Mouse (Mus musculus) ES-Bruce4 (cell line): ENCODE data around the gene Ints14.

Experiments used
- CTCF ChIP-seq: IDR thresholded peaks from one replicate; pipeline ENCODE4 v1.8.1; 2011; ENCODE audit warnings: low read depth, low read length
- EP300 ChIP-seq: IDR thresholded peaks from 2 replicates; pipeline ENCODE4 v1.6.1; 2011; ENCODE audit warnings: low read depth, low read length; ENCODE audit not compliant: insufficient read depth
- POLR2A ChIP-seq: IDR thresholded peaks from one replicate; pipeline ENCODE4 v1.8.1; 2011; ENCODE audit warnings: low read length; ENCODE audit not compliant: insufficient read depth

DNA sequence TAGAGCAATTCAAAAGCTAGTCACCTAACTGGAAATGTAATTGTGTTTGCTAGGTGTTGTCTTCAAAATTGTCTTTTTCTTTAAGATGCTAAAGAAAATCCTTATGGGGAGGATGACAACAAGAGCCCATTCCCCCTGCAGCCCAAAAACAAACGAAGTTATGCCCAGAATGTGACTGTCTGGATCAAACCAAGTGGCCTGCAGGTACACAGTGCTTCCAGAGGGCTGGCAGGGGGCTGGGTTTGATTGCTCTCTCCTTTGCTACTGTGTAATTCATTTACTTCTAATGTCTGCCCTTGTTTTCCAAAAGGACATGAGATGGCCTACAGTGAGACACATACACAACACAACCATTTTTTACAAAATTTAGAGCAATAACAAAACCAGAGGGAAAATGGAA lies 21.2 kb downstream of the Ints14 start:
- TF ChIP-seq EP300 = no peak
- TF ChIP-seq CTCF = no peak
- TF ChIP-seq POLR2A = no peak
